Mouse (Mus musculus) C2C12 (cell line): ENCODE results near the gene Fntb. TPM values are rescaled to one million over a fixed set of nuclear protein-coding genes. Genes with fewer than 3 reads are reported as not detected.

Experiments used
- H3K27me3 ChIP-seq: one replicate; pipeline ENCODE4 v1.6.1; 2011; ENCODE audit not compliant: control insufficient read depth, insufficient read depth, insufficient read length
- H3K36me3 ChIP-seq: one replicate; pipeline ENCODE4 v1.6.1; 2011; ENCODE audit not compliant: control insufficient read depth, insufficient read depth
- H3K4me3 ChIP-seq: one replicate; pipeline ENCODE4 v1.5.1; 2011; ENCODE audit warnings: mild to moderate bottlenecking, control low read depth; ENCODE audit not compliant: poor library complexity, insufficient read depth, severe bottlenecking
- H3K79me2 ChIP-seq: one replicate; pipeline ENCODE4 v1.6.1; 2011; ENCODE audit not compliant: control insufficient read depth, insufficient read depth
- H3K79me3 ChIP-seq: one replicate; pipeline ENCODE4 v1.6.1; 2011; ENCODE audit warnings: low read depth, control low read depth
- H3ac ChIP-seq: one replicate; pipeline ENCODE3; 2011; ENCODE audit warnings: low read depth; ENCODE audit not compliant: control insufficient read depth, insufficient read length
- CEBPB ChIP-seq: IDR thresholded peaks from one replicate; pipeline ENCODE4 v1.6.1; 2011; ENCODE audit warnings: low read depth, mild to moderate bottlenecking, control low read depth, moderate library complexity
- CTCF ChIP-seq: IDR thresholded peaks from one replicate; pipeline ENCODE4 v1.5.1; 2011; ENCODE audit not compliant: control insufficient read depth, insufficient read depth, insufficient read length
- FOSL1 ChIP-seq: IDR thresholded peaks from one replicate; pipeline ENCODE4 v1.8.0; 2011; ENCODE audit warnings: mild to moderate bottlenecking, low read length; ENCODE audit not compliant: poor library complexity, insufficient read depth, severe bottlenecking
- MAX ChIP-seq: IDR thresholded peaks from one replicate; pipeline ENCODE4 v1.6.1; 2011; ENCODE audit warnings: mild to moderate bottlenecking, control low read depth
- MYOD1 ChIP-seq: IDR thresholded peaks from one replicate; pipeline ENCODE4 v1.6.1; 2011; ENCODE audit warnings: low read depth; ENCODE audit not compliant: control insufficient read depth, insufficient read length
- MYOG ChIP-seq: IDR thresholded peaks from one replicate; pipeline ENCODE4 v1.6.1; 2011; ENCODE audit not compliant: control insufficient read depth, insufficient read length; ENCODE audit errors: extremely low read depth
- USF1 ChIP-seq: IDR thresholded peaks from one replicate; pipeline ENCODE4 v1.6.1; 2011; ENCODE audit warnings: low read depth, mild to moderate bottlenecking, control low read depth, moderate library complexity
- polyA plus RNA-seq: library from polyadenylated mRNA; unstranded; fragments of >200 nt; fragmentation: generic; extraction: Trizol; gene quantifications from one replicate; pipeline ENCODE4 v1.2.1, GENCODE M21; 2012; ENCODE audit warnings: missing spikeins

Gene Fntb
- polyA plus RNA-seq, 1 experiment: 19.6 TPM

DNA sequence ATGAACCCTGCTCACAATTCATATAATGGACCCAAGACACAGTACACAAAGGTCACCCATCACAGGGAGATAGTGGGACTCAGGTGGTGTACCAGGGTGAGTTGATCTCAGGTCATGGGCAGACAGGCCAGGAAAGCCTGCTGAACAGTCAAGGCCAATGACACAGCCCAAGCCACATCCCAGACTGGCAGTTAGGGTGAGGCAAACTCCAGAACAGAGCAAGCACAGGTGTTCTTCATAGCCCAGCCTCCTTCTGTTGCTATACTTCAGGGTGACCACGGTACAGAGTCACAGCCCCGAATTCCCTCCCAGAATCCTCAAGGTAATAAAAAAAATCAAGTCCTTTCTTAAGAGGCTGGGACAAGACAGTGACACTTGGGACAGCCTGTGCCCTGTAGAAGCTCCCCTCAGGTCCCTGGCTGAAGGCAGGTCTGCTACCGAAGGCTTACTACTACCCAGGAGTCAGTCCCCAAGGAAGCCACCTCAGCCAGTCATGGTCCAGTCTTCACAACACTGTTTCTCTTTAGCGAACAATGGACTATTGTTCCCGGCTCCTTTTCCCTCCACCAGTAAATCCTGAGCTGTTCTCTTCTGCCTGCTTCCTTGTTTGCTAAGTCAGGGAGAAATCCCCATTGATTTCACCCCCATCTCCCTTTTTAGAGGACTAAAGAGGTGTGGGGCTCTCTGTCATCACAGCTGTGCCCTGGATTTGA, 32.8 kb downstream of the Fntb start:
- no peak for TF ChIP-seq CEBPB
- no peak for TF ChIP-seq CTCF
- TF ChIP-seq MYOD1: no peak
- no peak for TF ChIP-seq MYOG
- no peak for TF ChIP-seq FOSL1
- no peak for TF ChIP-seq MAX
- no peak for TF ChIP-seq USF1
- no peaks in the 10 kb centered on the region for H3K79me2 ChIP-seq
- H3K4me3 ChIP-seq: no peak overlapping the region
- H3K36me3 ChIP-seq: no peaks in the 10 kb centered on the region
- H3ac ChIP-seq: no peak overlapping the region
- H3K27me3 ChIP-seq: peaks cover 26% of the 10 kb centered on the region
- H3K79me3 ChIP-seq: no peaks in the 10 kb centered on the region

DNA sequence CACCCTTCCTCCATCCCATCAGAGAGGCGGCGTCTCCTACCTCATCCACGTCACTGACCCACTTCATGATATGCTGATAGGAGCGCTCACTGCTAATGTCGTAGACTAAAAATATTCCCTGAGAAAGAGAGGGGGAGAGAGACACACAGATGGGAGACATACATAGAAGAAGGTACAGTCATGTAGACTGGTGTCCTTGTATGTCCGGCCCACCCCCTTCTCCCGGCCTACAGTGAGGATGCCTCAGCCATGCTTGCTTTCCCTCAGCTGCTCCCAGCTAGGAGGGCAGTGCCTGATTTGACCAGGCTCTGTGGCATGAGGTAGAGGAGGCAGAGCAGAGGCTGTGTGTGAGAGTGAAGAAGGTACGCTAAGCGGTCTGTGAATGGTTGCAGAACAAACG, 37.6 kb downstream of the Fntb start:
- Histone ChIP-seq H3ac (no peak overlapping the region), H3K36me3 (no peaks in the 10 kb centered on the region), H3K79me3 (no peaks in the 10 kb centered on the region), H3K79me2 (no peaks in the 10 kb centered on the region), H3K27me3 (peaks cover 16% of the 10 kb centered on the region), H3K4me3 (no peak overlapping the region)
- TF ChIP-seq USF1: no peak
- TF ChIP-seq CTCF: no peak
- no peak for TF ChIP-seq MAX
- TF ChIP-seq CEBPB: no peak
- TF ChIP-seq MYOD1: no peak
- no peak for TF ChIP-seq MYOG
- no peak for TF ChIP-seq FOSL1

DNA sequence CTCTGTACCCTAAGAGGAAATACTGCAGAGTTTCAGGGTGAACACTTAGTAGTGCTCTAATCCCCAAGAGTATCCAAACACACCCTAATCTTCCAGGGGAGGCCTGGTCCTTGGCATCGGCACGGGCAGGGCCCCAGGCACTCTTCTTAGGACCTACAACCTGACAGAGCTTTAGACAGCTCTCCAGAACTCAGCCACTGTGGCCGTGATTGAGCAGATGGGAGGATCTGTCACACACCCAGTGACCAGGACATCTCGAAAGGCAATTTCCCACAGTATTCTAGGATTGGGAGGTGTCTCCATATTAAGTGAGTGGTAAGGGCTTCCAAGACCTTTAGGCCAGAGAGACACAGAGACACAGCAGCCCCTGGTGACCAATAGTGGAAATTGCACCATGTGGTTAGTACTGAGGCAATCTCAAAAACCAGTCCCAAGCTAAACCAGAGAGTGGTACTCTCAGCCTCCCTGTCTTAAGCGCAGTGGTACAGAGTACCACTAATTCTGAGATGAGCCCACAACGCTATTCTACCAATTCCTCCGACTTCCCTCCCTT, 38.4 kb downstream of the Fntb start:
- Histone ChIP-seq H3K4me3 (no peak overlapping the region), H3K79me2 (no peaks in the 10 kb centered on the region), H3K79me3 (no peaks in the 10 kb centered on the region), H3K27me3 (peaks cover 16% of the 10 kb centered on the region), H3K36me3 (no peaks in the 10 kb centered on the region), H3ac (no peak overlapping the region)
- no peak for TF ChIP-seq MYOG
- TF ChIP-seq CTCF: no peak
- TF ChIP-seq CEBPB: no peak
- no peak for TF ChIP-seq USF1
- no peak for TF ChIP-seq FOSL1
- TF ChIP-seq MAX: no peak
- no peak for TF ChIP-seq MYOD1

DNA sequence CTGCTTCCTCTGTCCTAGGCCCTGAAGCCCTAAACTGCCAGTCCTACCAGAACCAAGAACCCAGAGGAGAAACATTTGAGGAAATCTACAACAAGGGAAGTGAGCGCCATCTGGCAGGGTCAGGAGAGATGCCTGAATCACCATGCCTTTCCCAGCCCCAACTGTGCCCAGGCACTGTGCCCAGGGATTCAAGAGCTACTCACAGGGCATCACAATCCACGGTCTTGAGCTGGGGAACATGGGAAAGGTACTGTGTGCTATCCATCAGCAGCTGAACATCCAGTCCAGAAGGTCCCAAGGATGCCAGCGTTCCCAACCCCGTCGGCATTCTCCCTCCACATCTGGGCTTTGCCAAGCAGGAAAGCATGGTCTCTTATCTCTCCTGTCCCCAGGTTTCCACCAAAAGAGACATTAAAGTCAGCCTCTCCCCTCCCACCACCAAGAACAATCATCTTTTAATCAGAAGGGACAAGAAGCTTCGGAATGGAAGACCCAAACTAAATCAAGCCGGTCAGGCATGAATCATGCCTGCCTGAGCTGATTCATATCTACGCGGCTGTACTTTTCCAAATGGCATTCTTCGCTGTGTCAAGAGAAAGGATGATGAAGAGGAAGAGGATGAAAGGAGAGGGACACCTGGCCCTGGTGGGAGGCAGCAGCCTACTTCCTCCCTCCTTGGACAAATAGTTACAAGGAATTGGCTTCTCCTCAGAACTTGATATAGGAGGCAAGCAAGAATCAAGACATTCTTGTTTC, 39.8 kb downstream of the Fntb start:
- TF ChIP-seq FOSL1 (no peak), MYOG (no peak), MYOD1 (no peak), MAX (no peak), CEBPB (no peak), CTCF (no peak)
- Histone ChIP-seq H3K79me2 (no peaks in the 10 kb centered on the region), H3K36me3 (no peaks in the 10 kb centered on the region), H3K27me3 (peaks cover 7% of the 10 kb centered on the region), H3K79me3 (no peaks in the 10 kb centered on the region), H3ac (no peak overlapping the region), H3K4me3 (no peak overlapping the region)

DNA sequence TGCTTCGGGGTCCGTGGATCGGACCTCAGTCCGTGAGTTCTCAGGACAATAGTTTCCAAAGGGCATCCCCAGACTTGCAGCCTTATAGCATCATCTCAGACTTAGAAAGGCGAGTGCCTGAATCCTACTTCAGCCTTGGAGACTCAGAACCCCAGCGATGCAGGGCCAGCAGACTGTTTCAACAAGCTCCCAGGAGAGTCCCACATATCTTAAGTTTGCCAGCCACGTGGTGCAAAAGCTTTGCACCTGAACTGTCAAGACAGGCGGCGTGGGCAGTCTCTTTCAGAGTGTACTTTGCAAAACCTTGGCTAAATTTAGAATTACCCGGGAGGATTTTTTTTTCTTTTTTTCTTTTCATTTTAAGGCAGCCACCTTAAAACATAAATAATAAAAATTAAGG, 42.4 kb downstream of the Fntb start:
- no peak for TF ChIP-seq MAX
- TF ChIP-seq MYOD1: no peak
- TF ChIP-seq MYOG: no peak
- TF ChIP-seq CTCF: no peak
- no peaks in the 10 kb centered on the region for H3K79me3 ChIP-seq
- no peaks in the 10 kb centered on the region for H3K27me3 ChIP-seq
- H3K36me3 ChIP-seq: no peaks in the 10 kb centered on the region
- no peak overlapping the region for H3K4me3 ChIP-seq
- H3K79me2 ChIP-seq: no peaks in the 10 kb centered on the region
- H3ac ChIP-seq: no peak overlapping the region
